Mouse (Mus musculus) stomach, postnatal 0 days (tissue): ENCODE measurements at regions not wholly inside any gene's neighbourhood (a gene's known extent, or its start where the extent isn't known, plus 50 kb on each side); places are given as distances from the start of the nearest gene placed in this dataset.

Experiments
- ATAC-seq: fragments of 200-750 bp; cut with Nextera tagmentation; 2 replicates; pipeline ENCODE4 v1.8.0; 2017; ENCODE audit not compliant: low FRiP score, low TSS enrichment
- DNase-seq: peaks from one replicate; pipeline ENCODE4 v3.0.0-alpha.2; 2016; ENCODE audit warnings: low spot score
- H3K27ac ChIP-seq: fragments of 300-500 bp; sonication (generic); replicated peaks from 2 replicates; pipeline ENCODE4 v1.5.1; 2014; ENCODE audit warnings: mild to moderate bottlenecking, control low read depth
- H3K27me3 ChIP-seq: fragments of 300-500 bp; sonication (generic); 2 replicates; pipeline ENCODE4 v1.6.1; 2014; ENCODE audit warnings: low read length; ENCODE audit not compliant: control insufficient read depth, insufficient read depth
- H3K36me3 ChIP-seq: fragments of 300-500 bp; sonication (generic); 2 replicates; pipeline ENCODE4 v1.6.1; 2014; ENCODE audit warnings: low read length, mixed read lengths; ENCODE audit not compliant: control insufficient read depth, insufficient read depth
- H3K4me1 ChIP-seq: fragments of 300-500 bp; sonication (generic); replicated peaks from 2 replicates; pipeline ENCODE4 v1.6.1; 2014; ENCODE audit warnings: antibody characterized with exemption; ENCODE audit not compliant: control insufficient read depth, insufficient read depth
- H3K4me2 ChIP-seq: fragments of 300-500 bp; sonication (generic); replicated peaks from 2 replicates; pipeline ENCODE4 v1.6.1; 2014; ENCODE audit warnings: low read depth, mild to moderate bottlenecking, control low read depth, moderate library complexity
- H3K4me3 ChIP-seq: fragments of 300-500 bp; sonication (generic); 2 replicates; pipeline ENCODE4 v1.5.1; 2014; ENCODE audit warnings: low read depth, low read length, control low read depth
- H3K9ac ChIP-seq: fragments of 300-500 bp; sonication (generic); 2 replicates; pipeline ENCODE4 v1.6.1; 2014; ENCODE audit warnings: mild to moderate bottlenecking, low read length, control low read depth, mixed read lengths
- H3K9me3 ChIP-seq: fragments of 300-500 bp; sonication (generic); 2 replicates; pipeline ENCODE4 v1.6.1; 2016; ENCODE audit warnings: low read length; ENCODE audit not compliant: control insufficient read depth
- CTCF ChIP-seq: IDR thresholded peaks from 2 replicates; pipeline ENCODE4 v1.5.1; 2016; ENCODE audit warnings: antibody characterized with exemption, low read depth, mild to moderate bottlenecking, moderate library complexity
- EP300 ChIP-seq: optimal IDR thresholded peaks from 2 replicates; pipeline ENCODE3; 2016; ENCODE audit warnings: antibody characterized with exemption
- WGBS: fragments of 180-500 bp; shearing (Covaris S2); extraction: QIAGEN DNeasy Blood & Tissue Kit; methylation state at CpG from one replicate; pipeline ENCODE4 v1.1.7; 2014; 5-methylcytosine and 5-hydroxymethylcytosine counted together

DNA sequence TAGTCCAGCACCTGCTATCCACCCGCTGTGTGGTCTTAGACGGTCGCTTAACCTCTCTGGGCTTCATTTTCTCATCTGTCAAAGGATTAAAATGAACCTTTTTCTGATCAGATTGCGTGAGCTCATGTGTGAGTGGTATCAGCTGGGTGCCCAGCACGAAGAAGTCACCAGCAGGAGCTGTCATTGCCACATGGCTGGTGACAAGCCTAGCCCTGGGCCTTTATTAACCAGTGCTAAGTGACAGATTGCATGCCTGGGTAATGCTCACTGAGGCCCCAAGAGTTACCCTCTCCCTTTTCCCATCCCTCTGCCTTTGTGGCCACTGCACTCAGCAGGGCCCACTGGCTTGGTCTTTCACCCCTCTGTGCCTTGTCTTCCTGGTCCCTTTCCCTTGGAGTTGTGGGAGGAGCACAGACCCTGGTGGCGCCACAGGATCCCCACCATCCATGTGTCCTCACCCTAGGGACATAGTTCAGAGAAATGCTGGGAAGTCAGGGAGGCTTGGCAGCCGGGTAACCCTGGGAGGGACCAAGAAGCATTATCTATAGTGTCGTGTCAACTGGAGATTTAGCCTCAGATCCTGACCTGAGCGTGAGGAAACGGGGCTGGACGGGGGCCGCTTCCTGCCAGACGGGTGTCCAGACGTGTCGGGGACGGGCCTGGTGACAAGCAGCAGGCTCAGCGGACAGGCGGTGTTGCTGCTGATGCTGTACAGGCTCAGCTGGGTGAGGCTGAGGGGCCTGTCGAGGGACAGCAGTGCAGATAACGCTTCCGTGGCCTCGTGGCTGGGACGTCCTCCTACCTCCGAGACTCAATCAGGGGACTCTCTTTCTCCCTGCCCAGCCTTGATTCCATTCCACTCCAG is 132.6 kb upstream of the Gsc start:
- Histone ChIP-seq H3K27me3 (no peaks in the 10 kb centered on the region), H3K27ac (no peak overlapping the region), H3K9ac (no peak overlapping the region), H3K9me3 (no peaks in the 10 kb centered on the region), H3K36me3 (no peaks in the 10 kb centered on the region), H3K4me2 (no peak overlapping the region), H3K4me3 (no peak overlapping the region), H3K4me1 (no peaks in the 10 kb centered on the region)
- TF ChIP-seq EP300 (no peak), CTCF (no peak)
- WGBS = 47% methylated on average over 24 of the region's 24 CpGs
- DNase-seq (no peak), ATAC-seq (no peak)

DNA sequence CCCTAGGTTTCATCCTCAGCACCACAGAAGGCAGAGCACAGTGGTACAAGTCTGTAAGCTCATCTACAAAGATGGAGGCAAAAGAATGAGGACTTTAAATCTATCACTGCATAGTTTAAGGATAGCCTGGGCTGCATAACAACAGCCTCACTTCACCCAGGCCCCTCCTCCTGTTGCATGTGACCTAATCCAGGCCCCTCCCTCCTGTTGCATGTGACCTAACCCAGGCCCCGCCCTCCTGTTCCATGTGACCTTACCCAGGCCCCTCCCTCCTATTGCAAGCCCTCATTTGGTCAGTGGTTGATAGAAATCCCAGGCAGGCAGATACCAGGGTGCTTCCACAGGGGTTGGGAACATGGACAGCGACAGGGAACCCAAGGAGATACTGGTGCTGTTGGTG is 124.9 kb upstream of the Gsc start:
- Histone ChIP-seq H3K4me1 (no peaks in the 10 kb centered on the region), H3K27ac (no peak overlapping the region), H3K36me3 (no peaks in the 10 kb centered on the region), H3K27me3 (no peaks in the 10 kb centered on the region), H3K4me2 (no peak overlapping the region), H3K4me3 (no peak overlapping the region), H3K9me3 (no peaks in the 10 kb centered on the region), H3K9ac (no peak overlapping the region)
- no peak for TF ChIP-seq EP300
- no peak for TF ChIP-seq CTCF
- WGBS = 59% methylated on average over 2 of the region's 2 CpGs
- ATAC-seq = no peak
- DNase-seq = no peak

DNA sequence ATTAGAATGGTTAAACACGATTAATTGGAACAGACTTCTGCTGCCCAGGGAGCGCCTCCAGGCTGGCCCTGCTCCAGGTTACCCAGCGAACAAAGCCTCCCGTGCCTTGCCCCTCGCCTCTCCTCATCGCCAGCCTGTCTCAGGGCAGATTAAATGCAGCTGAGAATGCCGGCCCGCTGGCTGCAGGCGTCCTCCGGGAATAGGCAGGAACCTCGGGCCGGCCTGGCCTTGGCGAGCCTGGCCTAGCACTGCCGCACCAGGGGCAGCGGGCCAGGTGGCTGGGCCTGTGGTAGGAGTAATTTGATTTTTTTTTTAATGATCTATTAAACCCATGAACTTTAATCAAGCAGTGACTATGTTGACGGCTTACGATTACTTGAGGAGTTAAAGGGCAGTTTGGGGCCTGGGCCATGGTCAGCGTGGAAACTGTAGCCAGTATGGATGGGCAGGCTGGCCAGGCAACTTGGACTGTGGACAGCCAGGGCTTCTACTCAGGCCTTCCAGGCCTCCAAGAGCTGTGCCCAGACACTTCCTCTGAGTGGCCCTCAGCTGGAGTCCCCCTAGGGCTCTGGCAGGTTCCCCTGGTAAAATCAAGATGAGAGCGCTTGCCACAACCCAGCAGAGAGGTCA is 120.5 kb upstream of the Gsc start:
- Histone ChIP-seq H3K36me3 (no peaks in the 10 kb centered on the region), H3K9me3 (no peaks in the 10 kb centered on the region), H3K4me2 (no peak overlapping the region), H3K27me3 (no peaks in the 10 kb centered on the region), H3K4me1 (no peaks in the 10 kb centered on the region), H3K27ac (no peak overlapping the region), H3K4me3 (no peak overlapping the region), H3K9ac (no peak overlapping the region)
- ATAC-seq (no peak), DNase-seq (no peak)
- 49% methylated on average over 19 of the region's 19 CpGs for WGBS
- TF ChIP-seq EP300 (no peak), CTCF (no peak)

DNA sequence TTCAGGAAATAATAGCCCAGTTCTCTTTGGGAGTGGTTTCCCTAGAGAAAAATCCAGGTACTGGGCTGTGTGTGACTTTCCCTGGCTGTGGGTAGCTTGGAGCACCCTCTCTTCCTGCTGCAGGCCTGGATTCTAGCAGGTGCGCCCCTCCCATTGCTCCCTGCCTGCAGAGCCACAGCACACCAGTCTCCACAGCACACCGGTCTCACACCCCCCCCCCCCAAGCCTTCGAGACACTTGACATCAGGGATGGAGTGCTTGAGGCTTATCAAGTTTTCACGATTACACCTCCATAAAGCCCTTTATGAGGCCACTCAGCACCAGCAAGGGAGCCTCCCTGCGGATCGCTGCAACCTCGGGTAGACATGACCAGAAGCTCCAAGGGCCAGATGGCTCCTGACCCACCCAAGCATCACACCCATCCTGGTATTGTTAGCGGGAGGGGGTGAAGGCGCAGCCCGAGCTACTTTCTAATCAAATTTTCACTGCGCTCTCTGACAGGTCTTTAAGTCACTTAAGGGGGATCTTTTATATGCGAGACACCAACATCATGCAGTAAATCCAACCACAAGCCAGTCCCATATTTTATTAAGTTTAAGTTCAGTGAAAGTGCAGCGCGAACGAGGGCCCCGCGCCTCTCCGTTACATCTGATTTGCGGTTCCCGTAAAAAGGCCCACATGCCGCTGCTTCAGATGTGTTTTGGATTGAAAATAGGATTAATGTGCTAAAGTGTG is 119.8 kb upstream of the Gsc start:
- Histone ChIP-seq H3K4me1 (no peaks in the 10 kb centered on the region), H3K27ac (no peak overlapping the region), H3K4me3 (no peak overlapping the region), H3K9ac (no peak overlapping the region), H3K9me3 (no peaks in the 10 kb centered on the region), H3K27me3 (no peaks in the 10 kb centered on the region), H3K36me3 (no peaks in the 10 kb centered on the region), H3K4me2 (no peak overlapping the region)
- DNase-seq = no peak
- WGBS = 59% methylated on average over 21 of the region's 21 CpGs
- no peak for TF ChIP-seq EP300
- TF ChIP-seq CTCF = no peak
- no peak for ATAC-seq

DNA sequence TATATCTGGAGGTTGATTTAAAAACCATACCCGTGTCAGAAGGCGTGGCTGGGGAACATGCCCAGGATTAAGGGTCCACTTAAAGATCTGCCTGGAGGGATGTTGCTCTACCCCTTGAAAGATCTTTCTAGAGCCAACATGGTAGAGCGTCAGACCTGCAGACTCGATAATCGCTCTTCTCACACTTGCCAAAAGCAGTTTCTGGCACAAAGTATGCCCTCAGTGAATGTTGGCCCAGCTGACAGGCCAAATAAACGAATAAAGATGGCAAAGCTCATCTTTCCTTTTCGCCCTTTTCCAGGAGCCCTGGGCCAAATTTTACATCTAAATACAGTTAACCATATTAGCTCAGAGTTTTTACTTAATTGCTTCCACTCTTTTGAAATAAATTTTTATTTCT is 118.4 kb upstream of the Gsc start:
- H3K9ac ChIP-seq = no peak overlapping the region
- H3K27me3 ChIP-seq = no peaks in the 10 kb centered on the region
- no peak overlapping the region for H3K27ac ChIP-seq
- DNase-seq = no peak
- H3K9me3 ChIP-seq = no peaks in the 10 kb centered on the region
- WGBS = 65% methylated on average over 7 of the region's 7 CpGs
- no peaks in the 10 kb centered on the region for H3K36me3 ChIP-seq
- H3K4me3 ChIP-seq = no peak overlapping the region
- TF ChIP-seq CTCF = no peak
- TF ChIP-seq EP300 = no peak
- H3K4me1 ChIP-seq = no peaks in the 10 kb centered on the region
- no peak overlapping the region for H3K4me2 ChIP-seq
- no peak for ATAC-seq

DNA sequence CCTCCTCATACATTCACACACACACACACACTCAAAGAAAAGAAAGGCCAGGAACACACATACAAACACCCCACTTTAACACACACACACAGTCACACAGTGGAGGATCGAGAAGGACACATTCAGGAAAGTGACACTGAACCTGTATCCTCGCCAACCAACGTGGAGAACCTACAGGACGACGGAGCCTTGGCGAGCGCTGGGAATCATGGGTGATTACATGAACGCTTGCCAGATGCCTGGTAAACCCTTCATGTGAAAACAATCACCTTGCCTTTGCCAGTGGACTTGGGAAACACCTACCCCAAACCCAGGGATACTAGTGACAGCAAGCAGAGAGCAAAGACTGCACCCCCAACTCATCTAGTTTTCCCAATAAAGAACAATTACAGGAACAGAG is 117.2 kb upstream of the Gsc start:
- no peak for ATAC-seq
- TF ChIP-seq EP300 (no peak), CTCF (no peak)
- Histone ChIP-seq H3K4me2 (no peak overlapping the region), H3K4me1 (no peaks in the 10 kb centered on the region), H3K36me3 (no peaks in the 10 kb centered on the region), H3K4me3 (no peak overlapping the region), H3K27ac (no peak overlapping the region), H3K27me3 (no peaks in the 10 kb centered on the region), H3K9me3 (no peaks in the 10 kb centered on the region), H3K9ac (no peak overlapping the region)
- 85% methylated on average over 8 of the region's 8 CpGs for WGBS
- DNase-seq = no peak
